Mouse (Mus musculus) adrenal gland, postnatal 25 days (tissue): Measurements from ENCODE around the gene Prrg1. TPM values are rescaled to one million over a fixed set of nuclear protein-coding genes. Genes with fewer than 3 reads are reported as not detected.
"Not testable (repeated sequence)": the region's sequence is repeated elsewhere in the genome, so short reads cannot be mapped to it uniquely, and the experiment has no call there.

Source experiments
- DNase-seq: peaks from one replicate; pipeline ENCODE4 v3.0.0; 2021; ENCODE audit warnings: mixed read lengths
- long read RNA-seq: library from polyadenylated mRNA; stranded (forward); transcript quantifications from one replicate; pipeline ENCODE4 v2.0.0, GENCODE M21; 2021
- total RNA-seq: library from RNA; stranded (reverse); gene quantifications from 2 replicates; pipeline ENCODE4 v1.2.3, GENCODE M21; 2021

Prrg1 gene
- total RNA-seq, result 4.3 and 4.7 TPM in 2 replicates
- long read RNA-seq, result 0 reads

DNA sequence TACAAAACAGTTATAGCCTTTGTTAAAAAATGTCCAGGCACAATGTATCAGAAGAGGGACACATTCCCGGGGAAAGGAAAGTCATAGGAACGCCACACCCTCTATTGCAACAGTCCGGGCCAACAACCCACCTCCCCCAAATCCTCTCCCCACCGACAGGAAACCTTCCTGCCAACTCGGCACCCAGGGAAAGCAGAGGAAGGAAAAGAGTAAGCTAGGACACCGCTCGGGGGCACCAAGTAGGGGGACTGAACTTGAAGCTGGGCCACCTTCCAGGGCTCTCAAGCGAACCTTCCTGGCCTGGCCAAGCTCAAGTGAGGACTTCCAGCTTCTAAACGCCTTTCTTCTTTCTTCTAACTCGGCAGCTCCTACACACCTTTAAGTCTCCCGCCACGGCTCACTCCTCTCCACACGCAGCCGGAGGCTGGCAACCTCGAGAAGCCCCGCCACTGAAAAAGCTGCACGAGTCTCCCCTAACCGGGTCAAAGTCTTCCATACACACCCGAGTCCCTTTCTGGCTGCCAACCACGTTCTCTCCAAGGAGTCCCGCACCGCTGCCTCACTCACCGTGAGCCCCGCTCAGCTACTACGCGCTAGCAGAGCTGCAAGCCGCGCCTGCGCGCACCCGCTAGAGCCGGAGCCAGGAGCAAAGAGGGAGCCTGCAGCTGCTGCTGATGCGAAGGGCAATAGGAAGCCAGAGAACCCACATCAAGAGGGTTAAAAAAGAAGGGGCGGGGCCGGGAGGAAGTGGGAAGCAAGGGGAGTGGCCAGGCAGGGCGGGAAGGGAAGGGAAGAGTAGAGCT is at the start of gene Prrg1:
Gene Prrg1, minus strand, starts transcription at position 695 of the 803 bp plus-strand sequence.
- DNase-seq, result peak; percentile 64

DNA sequence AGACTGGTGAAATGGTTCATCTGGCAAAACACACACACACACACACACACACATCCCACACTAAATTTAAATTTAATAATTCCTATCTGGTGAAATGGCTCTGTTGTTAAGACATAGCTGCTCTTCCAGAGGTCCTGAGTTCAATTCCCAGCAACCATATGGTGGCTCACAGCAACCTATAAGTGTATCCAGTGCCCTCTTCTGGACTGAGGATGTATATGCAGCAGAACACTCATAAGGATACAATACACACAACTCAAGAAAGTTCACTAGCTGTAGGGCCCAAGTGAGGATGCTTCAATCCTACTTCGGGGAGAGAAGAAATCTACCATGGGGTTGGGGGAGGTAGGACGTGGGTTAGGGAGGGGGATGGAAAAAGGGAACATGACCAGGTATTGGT is 22.1 kb upstream of the Prrg1 start:
- no peak for DNase-seq

DNA sequence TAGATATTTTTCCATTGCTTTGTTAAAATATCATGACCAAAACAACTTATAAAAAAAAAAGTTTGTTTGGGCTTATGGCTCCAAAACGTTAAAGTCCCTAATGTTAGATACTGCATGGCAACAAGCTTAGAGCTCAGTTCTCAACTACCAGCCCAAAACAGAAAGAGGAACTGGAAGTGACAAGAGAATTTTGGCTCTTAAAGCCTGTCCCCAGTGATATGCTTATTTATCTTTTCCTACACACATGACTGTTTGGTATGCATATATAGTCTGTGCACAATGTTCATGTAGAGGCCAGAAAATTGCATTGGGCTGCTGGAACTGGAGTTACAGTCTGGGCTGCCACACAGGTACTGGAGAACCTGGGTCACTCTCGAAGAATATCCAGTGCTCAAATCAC is 9.4 kb upstream of the Prrg1 start:
- no peak for DNase-seq

DNA sequence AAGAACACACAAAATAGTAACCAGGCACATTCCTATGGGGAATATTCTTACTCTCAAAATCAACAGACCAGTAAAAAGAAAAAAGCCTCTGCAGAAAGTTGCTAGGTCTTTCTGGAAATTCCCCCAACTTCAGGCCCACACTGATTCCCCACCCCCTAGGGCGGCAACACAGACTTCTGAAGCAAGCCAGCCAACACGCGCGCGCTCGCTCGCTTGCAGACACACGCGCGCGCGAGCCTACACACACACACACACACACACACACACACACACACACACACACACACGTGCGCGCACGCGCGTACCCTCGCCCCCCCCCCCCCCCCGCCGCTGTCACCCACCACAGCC is 868 bp downstream of the Prrg1 start:
- peak; percentile 52 for DNase-seq

DNA sequence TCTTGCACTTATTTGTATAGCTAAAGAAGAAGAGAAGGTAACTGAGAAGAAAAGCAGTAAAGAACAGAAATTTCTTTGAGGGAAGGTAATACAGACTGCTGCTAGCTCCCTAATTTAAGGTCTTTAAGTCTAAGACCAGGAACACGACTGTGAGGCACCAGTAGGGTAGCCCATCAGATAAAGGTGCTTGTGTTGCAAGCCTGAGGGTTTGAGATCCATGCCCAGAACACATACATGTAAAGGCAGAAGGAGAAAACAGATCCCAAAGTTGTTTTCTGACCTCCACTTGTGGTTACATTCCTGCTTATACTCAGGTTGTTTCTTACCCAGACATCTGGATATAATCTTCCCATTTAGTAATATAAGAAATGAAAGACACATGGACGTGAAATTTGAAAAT is 20.2 kb downstream of the Prrg1 start:
- DNase-seq, result no peak

DNA sequence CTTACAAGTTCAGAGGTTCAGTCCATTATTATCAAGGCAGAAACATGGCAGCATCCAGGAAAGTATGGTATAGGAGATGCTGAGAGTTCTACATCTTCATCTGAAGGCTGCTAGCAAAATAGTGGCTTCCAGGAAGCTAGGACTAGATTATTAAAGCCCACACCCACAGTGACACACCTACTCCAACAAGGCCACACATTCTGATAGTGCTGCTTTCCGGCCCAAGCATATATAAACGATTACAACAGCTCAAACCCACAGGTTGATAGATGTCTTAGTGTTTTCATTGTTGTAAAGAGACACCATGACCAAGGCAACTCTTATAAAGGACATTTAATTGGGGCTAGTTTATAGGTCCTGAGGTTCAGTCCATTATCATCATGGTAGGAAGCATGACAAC is 30.3 kb downstream of the Prrg1 start:
- no peak for DNase-seq

DNA sequence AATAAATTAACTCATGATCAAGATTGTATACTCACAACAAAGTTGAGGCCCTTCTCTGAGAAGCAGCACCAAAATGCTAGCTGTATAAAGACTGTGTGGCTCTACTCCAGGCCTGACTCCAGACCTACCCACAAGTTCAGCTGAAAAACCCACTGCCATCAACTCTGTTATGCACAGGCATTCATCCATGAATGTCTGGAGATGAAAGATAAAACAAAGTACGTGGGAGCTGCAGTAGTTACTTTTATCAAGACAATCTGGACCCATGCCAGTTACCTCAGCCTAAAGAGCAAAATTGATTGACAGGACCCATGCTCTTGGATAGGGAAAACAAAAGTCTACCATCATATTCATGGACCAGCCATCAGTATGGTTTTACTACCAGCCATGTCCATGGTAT is 31.0 kb downstream of the Prrg1 start:
- no peak for DNase-seq

DNA sequence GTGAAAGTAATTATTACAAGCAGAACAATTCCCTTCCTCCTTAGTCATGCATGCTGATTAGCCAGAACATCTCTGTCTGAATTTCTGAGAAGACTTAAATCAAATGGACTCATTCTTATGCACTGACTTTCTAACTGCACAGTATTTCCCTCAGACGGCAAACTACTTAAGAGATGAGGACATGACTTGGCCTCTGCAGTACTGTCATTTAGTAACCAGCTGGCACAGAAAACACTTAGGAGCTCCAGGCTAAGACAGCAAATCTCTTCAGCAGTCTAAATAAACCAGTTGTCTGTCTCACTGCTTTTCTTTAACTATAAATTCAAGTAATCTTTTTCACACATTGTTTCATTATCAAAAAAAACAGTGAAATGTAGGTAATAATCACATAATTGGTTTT is 36.0 kb downstream of the Prrg1 start:
- DNase-seq, result no peak

DNA sequence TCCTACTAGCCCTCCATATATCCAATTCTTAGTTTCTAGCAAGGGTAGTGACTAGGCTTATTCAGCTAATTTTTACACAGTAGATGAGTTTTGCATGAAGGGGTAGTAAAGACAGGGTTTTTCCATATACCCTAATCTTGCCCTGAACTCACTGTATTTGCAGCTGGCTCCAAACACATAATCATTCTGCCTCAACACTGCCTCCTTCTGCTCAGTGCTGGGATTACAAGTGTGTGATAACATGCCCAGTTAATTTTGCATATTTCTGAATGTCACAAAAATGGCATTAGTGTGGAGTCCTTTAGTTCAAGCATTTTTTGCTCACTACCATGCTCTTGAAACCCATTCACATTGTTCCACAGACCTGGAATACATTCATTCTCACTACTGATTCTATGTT is 44.0 kb downstream of the Prrg1 start:
- DNase-seq, result no peak

DNA sequence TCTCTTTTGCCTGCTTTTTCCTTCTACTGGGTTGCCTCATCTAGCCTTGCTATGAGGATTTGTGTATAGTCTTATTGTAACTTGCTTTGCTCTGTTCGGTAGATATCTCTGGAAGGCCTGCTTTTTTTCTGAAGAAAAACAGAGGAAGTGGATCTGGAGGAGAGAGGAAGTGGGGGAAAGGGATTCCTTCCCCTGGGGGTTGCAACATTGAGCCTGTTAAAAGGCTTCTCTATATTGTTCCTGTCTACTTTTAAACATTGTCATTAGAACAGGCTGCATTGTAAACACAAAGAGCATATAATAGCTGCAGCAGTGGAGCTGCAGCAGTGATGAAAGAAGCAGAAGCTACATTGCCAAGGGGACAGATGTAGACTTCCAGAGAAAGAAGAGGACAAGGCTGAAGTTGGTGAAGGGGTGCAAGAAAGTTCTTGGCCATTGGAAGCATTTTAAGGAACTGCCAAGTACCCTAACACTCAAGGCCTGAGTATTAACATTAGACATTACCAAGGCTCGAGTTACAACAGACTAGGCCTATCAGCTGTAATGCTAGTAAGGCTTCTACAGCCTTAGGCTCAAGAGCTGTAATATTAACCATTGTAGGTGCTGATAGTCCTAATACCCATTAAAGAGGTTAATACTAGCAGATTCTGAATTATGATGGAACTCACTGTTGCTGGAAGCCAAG is 44.9 kb downstream of the Prrg1 start:
- DNase-seq, result no peak

DNA sequence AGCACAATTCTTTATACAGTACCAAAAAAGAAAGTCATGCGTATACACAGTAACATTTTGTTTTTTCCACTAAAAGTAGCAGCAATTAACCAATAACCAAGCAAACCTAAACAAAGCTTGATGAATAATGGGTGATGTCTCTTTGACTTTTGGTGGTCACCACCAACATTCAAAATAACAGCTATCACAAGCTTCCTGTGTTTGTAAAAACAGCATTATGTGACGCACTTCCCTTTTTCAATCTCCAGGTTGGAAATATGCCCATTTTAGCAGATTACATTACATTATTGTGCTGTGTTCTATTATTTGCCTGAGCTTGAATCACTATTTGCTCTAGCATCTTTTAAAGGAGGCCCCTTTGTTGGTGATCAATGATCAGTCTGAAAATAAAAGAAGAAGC is 65.4 kb downstream of the Prrg1 start:
- DNase-seq, result no peak

DNA sequence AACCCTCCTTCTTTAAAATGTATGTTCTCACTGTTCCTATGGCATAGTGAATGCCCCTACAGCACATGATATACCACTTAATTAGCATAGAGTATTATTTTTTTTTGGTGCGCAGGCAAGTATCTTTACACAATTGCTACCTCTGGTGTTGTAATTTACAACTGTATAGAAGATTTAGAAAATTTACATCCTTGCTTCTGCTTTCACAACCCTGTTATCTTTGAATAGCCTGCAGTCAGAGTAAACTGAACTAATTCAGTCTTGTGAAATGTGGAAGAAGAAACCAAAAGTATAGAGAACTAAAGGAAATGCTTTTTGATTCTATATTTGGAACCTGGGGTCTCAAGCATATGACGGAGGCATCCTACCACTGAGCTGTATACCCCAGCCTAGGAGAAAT is 100.7 kb downstream of the Prrg1 start:
- no peak for DNase-seq

DNA sequence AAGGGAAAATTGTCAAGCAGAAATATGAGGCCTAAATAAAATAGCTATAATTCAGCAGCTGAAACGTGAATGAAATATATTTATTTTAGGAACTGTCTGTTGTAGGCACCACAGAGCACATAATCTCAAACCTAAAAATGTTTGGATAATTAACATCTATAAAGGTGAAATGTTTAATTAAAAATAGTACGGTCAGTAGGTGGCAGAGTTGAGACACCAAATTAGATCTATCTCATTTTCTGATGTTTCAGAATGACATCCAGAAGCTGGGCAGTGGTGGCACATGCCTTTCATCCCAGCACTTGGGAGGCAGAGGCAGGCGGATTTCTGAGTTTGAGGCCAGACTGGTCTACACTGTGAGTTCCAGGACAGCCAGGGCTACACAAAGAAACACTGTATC is 104.0 kb downstream of the Prrg1 start:
- DNase-seq, result no peak

DNA sequence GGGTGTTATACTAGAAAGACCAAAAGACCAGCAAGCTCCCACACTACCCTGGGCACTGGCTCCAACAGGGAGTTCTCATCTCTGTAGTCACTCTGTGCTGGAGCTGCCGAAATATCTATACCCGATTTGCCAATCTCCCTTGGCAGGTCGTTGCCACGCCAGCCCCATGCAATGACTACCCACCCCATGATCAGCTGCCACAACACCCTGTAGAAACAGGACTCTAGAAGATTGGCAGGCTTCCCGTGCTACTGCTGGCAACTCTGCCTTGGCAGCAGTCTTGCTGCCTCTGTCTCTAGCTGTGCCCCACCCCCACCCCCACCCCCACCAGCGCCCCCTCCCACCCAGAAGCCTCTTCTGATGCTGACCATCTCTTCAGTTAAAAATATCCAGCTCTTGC is 149.3 kb downstream of the Prrg1 start:
- no peak for DNase-seq

DNA sequence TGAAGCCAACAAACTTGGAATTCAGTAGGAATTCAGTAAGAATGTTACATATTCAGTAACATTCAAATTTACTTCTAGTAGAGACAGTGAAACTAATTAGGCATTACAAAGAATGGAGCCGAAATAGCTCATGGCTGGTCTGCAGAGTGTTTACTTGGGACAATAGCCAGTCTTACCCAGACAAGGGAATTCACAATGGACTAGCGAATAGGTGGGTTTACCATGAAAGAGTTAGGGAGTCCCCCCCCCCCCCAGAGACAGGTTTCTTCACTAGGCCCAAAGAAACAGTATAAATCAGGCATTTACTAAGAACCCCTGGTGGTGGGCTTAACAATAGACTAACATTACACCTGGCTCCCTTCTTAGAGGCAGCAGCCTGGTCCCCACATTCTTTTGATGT is 180.3 kb downstream of the Prrg1 start:
- not testable (repeated sequence) for DNase-seq

Other genes with a start within 250 kb of the Prrg1 start
- gene 4930480E11Rik, start 214.3 kb downstream of the Prrg1 start, total RNA-seq, result not detected in 2 replicates
- gene Fam47c, start 153.9 kb upstream of the Prrg1 start, total RNA-seq, result not detected in 2 replicates